Mouse (Mus musculus) thymus, postnatal 25 days (tissue): ENCODE data around the gene Pipox.

Source experiments
- DNase-seq: peaks from one replicate; pipeline ENCODE4 v3.0.0; 2022

Pipox gene

GRCm38 (mm10) chr11:77875269-77875668, 18.6 kb downstream of the Pipox start:
- DNase-seq = no peak

GRCm38 (mm10) chr11:77874685-77875231, 19.1 kb downstream of the Pipox start:
- DNase-seq = no peak

GRCm38 (mm10) chr11:77873116-77873515, 20.8 kb downstream of the Pipox start:
- DNase-seq = no peak

- DNase-seq = no peak
These were observed 21.2 kb downstream of the Pipox start for GRCm38 (mm10) chr11:77872685-77873084.

GRCm38 (mm10) chr11:77872236-77872635, 21.7 kb downstream of the Pipox start:
- DNase-seq = no peak

- DNase-seq = no peak
These were observed 22.5 kb downstream of the Pipox start for GRCm38 (mm10) chr11:77871436-77871835.

- no peak for DNase-seq
These were observed 26.3 kb downstream of the Pipox start for GRCm38 (mm10) chr11:77867419-77868083.

GRCm38 (mm10) chr11:77864771-77865170, 29.1 kb downstream of the Pipox start:
- DNase-seq = no peak

GRCm38 (mm10) chr11:77862887-77863286, 31.0 kb downstream of the Pipox start:
- no peak for DNase-seq

GRCm38 (mm10) chr11:77860947-77861346, 32.9 kb downstream of the Pipox start:
- DNase-seq = no peak

GRCm38 (mm10) chr11:77858589-77858988, 35.3 kb downstream of the Pipox start:
- DNase-seq = no peak

- no peak for DNase-seq
These were observed 36.8 kb downstream of the Pipox start for GRCm38 (mm10) chr11:77857089-77857488.

- DNase-seq = no peak
These were observed 38.5 kb downstream of the Pipox start for GRCm38 (mm10) chr11:77855396-77855795.

GRCm38 (mm10) chr11:77854641-77855040, 39.3 kb downstream of the Pipox start:
- DNase-seq = no peak

- no peak for DNase-seq
These were observed 40.8 kb downstream of the Pipox start for GRCm38 (mm10) chr11:77852941-77853668.

- DNase-seq = no peak
These were observed 41.7 kb downstream of the Pipox start for GRCm38 (mm10) chr11:77852195-77852594.

- DNase-seq = no peak
These were observed 42.3 kb downstream of the Pipox start for GRCm38 (mm10) chr11:77851483-77852010.

- no peak for DNase-seq
These were observed 43.3 kb downstream of the Pipox start for GRCm38 (mm10) chr11:77850401-77851244.

- DNase-seq = no peak
These were observed 44.7 kb downstream of the Pipox start for GRCm38 (mm10) chr11:77849151-77849550.

GRCm38 (mm10) chr11:77848131-77848530, 45.8 kb downstream of the Pipox start:
- DNase-seq = no peak

GRCm38 (mm10) chr11:77847599-77848128, 46.2 kb downstream of the Pipox start:
- no peak for DNase-seq

- DNase-seq = no peak
These were observed 50.0 kb downstream of the Pipox start for GRCm38 (mm10) chr11:77843906-77844200.
